Mouse (Mus musculus): ENCODE results near the gene Cntnap5c. TPM values are rescaled to one million over a fixed set of nuclear protein-coding genes. Genes with fewer than 3 reads are reported as not detected.
A peak's percentile ranks its signal among the peaks of the same experiment; 100 is the strongest.
"Not testable (repeated sequence)": the region's sequence is repeated elsewhere in the genome, so short reads cannot be mapped to it uniquely, and the experiment has no call there.

The Cntnap5c gene
- total RNA-seq (2015) (not detected in 2 replicates), total RNA-seq (2017) (not detected in 2 replicates)

- ATAC-seq (replicated peaks; ENCODE audit: poor library complexity) = peak; percentile 86
Measured at GRCm38 (mm10) chr17:57768622-57769610, at the start of gene Cntnap5c. Cntnap5c (plus strand) TSS chr17:57769570.

- no peak for ATAC-seq (replicated peaks; ENCODE audit: poor library complexity)
Measured at GRCm38 (mm10) chr17:57742119-57742518, 27.3 kb upstream of the Cntnap5c start, which contains the start of gene Gm21834. Gm21834 (minus strand) TSS chr17:57742219.

- no peak for ATAC-seq (replicated peaks; ENCODE audit: poor library complexity)
Measured at GRCm38 (mm10) chr17:57758033-57758432, 11.3 kb upstream of the Cntnap5c start.

DNA sequence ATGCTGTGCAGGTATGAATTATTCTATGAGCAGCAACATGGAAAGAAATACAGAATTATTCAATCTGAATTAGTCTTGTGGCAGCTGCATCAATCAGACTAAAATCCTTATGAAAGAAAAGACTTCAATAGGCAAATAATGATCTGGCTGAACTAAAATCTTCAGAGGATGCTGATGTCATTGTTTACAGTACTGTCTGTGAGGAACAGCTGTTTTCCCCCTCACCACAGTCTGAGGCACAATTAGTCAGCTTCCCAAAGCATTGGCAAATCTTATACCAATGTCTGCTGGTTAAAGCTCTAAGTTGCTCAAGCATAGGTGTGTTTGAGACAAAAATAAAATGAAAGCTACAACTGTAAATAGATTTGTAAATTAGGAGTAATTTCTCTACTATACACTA, 2.1 kb upstream of the Cntnap5c start:
- ATAC-seq (replicated peaks; ENCODE audit: poor library complexity) = no peak

DNA sequence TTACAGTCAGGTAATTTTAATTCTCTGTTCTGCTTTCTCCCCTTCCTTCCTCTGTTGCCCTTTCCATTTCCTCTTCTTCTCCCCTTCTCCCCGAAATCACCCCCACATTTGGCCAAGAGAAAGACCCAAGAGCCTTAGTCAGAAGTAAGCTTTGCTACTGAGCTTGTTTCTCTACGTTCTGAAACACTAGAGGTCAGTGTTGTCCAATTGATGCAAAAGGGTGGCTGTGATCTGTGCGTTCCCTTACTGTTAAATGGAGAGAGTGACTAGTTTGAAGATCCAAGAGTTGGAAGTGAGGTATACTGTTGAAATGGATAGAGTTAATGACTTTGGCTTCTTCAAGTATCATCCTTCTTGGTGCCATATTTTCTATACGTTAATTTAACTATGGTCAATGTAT, 1.5 kb downstream of the Cntnap5c start:
- ATAC-seq (replicated peaks; ENCODE audit: poor library complexity) = no peak

GRCm38 (mm10) chr17:57788161-57788799, 18.9 kb downstream of the Cntnap5c start:
- ATAC-seq (replicated peaks; ENCODE audit: poor library complexity) = no peak

DNA sequence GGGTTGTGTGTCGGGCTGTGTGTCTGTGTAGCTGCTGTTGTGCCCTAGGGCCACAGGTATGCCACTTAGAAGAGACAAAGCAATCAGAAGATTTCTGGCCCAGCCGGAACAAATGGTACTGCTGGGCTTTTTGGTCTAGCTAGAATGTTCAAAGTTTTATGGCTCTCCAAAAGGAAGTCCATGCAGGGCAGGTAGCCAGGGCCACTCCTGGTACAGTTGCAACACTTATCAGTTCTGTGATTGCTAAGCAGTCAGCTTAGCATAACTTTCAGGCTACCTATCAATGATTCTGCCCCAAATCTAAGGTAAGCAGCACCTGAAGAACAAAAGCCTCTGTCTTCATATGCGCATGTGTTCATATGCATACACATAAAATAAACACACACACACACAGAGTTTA, 26.0 kb downstream of the Cntnap5c start:
- no peak for ATAC-seq (replicated peaks; ENCODE audit: poor library complexity)

GRCm38 (mm10) chr17:57796668-57797311, 27.4 kb downstream of the Cntnap5c start:
- ATAC-seq (replicated peaks; ENCODE audit: poor library complexity) = no peak

DNA sequence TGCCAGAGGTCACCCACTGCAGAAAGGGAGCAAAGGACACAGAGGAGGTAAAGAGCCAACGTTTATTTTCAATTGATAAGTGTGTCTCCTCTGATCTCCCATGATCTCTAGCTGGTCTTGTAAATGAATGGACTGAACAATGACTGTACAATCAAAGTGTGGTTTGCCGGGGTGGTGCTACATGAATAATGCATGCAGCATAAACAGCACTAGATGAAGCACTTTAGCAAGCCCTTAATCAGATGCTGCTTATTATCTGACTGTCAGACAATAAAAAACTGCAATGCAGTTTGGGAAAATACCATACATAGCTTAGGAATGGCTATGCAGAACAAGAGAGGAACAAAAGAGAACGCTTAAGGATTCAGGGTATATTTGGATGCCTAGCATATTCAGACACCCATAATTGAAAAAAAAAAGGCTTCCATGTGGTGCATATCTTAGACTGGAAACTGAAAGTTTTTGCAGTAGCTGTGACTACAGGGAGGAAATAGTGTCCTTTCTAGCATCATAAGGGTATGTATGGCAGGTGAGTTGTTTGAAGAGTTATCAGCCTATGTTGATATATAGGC, 30.1 kb downstream of the Cntnap5c start:
- ATAC-seq (replicated peaks; ENCODE audit: poor library complexity) = no peak

- ATAC-seq (replicated peaks; ENCODE audit: poor library complexity) = no peak
Measured at GRCm38 (mm10) chr17:57801180-57801579, 31.8 kb downstream of the Cntnap5c start.

GRCm38 (mm10) chr17:57837090-57837971, 68.0 kb downstream of the Cntnap5c start:
- ATAC-seq (replicated peaks; ENCODE audit: poor library complexity) = no peak

- not testable (repeated sequence) for ATAC-seq (replicated peaks; ENCODE audit: poor library complexity)
Measured at GRCm38 (mm10) chr17:57855811-57856210, 86.4 kb downstream of the Cntnap5c start.

DNA sequence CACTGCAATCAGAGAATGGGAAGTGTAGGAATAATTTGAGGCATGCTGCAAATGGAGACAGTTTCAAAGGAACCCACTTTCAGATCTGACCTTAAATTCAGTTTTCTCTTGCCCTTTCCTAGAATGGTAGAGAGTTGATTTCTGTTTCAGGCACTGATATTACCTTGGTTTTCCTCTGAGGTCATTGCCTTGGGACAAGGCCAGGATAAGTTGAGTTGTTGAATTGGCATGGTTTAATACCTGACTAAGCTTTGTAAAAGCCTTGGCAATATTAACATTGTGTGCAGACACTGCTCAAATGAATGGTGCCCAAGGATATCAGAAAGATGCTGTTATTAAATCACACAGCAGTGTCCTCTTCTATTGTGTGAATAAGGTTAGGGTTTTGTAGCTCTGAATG, 96.6 kb downstream of the Cntnap5c start:
- ATAC-seq (replicated peaks; ENCODE audit: poor library complexity) = no peak

DNA sequence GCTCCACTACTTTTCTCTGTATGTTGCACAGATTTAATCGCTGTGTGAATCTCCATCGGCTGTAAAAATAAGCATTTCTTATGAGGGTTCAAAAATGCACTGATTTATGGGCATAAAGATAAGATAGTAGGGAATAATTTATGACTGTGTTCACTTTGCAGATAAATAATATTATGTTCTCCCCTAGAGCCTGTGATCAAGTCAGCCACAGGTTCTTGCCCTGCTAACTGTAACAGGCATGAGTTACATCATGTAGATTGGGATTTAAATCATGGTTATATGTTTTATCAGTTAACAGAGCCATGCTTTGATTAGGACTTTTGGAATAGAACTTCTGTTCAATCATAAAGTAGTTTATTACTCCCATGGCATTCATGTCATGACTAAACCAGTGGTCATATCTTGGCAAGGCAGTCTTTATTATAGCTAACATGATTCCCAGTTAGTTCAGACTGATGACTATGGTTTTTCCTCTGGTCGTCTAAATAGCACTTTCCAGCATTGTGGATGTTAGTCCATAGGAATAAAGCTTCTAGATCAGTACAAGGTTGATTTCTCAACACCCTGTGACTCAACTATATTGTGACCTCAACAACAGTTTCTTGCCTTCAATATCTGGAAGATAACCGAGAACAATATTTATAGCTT, 118.5 kb downstream of the Cntnap5c start:
- no peak for ATAC-seq (replicated peaks; ENCODE audit: poor library complexity)

GRCm38 (mm10) chr17:57911770-57912293, 142.5 kb downstream of the Cntnap5c start:
- ATAC-seq (replicated peaks; ENCODE audit: poor library complexity) = no peak

- no peak for ATAC-seq (replicated peaks; ENCODE audit: poor library complexity)
Measured at GRCm38 (mm10) chr17:57984230-57984629, 214.9 kb downstream of the Cntnap5c start.

DNA sequence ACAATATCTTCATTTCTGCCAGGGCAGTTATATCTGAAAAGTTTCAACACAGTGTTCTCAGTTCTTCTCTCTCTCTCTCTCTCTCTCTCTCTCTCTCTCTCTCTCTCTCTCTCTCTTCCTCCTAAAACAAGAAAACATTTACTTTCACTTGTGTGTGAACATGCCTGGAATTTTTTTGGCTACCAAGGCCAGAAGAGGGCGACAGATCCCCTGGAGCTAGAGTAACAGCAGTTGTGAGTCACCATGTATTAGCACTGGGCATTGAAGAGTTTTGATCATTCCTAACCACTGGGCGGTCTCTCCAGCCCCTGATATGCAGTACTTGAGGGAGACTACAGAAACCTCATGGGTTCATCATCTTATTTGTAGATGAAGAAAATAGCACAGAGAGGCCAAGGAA, 219.1 kb downstream of the Cntnap5c start:
- ATAC-seq (replicated peaks; ENCODE audit: poor library complexity) = no peak

DNA sequence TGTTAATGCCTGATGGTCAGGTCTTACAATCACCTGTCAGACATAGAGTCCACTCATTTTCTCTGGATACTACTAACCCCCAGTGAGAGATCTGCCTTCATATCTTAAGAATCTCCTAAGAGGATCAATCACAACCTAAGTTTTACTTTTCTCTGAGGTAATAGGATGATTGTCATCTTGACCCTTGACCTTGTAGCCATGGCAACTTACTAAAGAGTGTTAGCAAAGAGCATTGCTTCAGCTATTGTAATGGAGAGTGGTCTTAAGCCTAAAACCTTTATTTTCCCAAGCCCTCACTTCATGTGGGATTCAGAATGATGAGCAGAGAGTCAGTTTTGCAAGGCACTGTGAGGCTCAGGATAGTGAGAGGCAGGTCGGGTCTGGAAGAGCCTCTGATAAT, 227.1 kb downstream of the Cntnap5c start:
- ATAC-seq (replicated peaks; ENCODE audit: poor library complexity) = no peak

GRCm38 (mm10) chr17:57999080-57999479, 229.7 kb downstream of the Cntnap5c start:
- no peak for ATAC-seq (replicated peaks; ENCODE audit: poor library complexity)

Measured in megakaryocyte progenitor cell, adult 5-6 weeks (primary cell).